Mouse (Mus musculus) skeletal muscle tissue, adult 2 months (tissue): ENCODE data around the gene Ptbp3.
"Not testable (repeated sequence)": the region's sequence is repeated elsewhere in the genome, so short reads cannot be mapped to it uniquely, and the experiment has no call there.

Source experiments
- DNase-seq: peaks from one replicate; pipeline ENCODE4 v3.0.0-alpha.2; 2012; ENCODE audit warnings: low read depth, low spot score

Ptbp3 gene

GRCm38 (mm10) chr4:59549175-59549976 is at the start of gene Ptbp3:
Ptbp3 (minus strand) TSS chr4:59549364.
- DNase-seq = peak; percentile 88

GRCm38 (mm10) chr4:59596556-59596955 is 47.4 kb upstream of the Ptbp3 start:
- DNase-seq = no peak

GRCm38 (mm10) chr4:59594614-59595013 is 45.5 kb upstream of the Ptbp3 start:
- DNase-seq = no peak

GRCm38 (mm10) chr4:59587872-59588226 is 38.7 kb upstream of the Ptbp3 start:
- no peak for DNase-seq

GRCm38 (mm10) chr4:59587215-59587871 is 38.2 kb upstream of the Ptbp3 start:
- no peak for DNase-seq

GRCm38 (mm10) chr4:59585097-59585496 is 35.9 kb upstream of the Ptbp3 start:
- peak; percentile 21 for DNase-seq

- no peak for DNase-seq
Observed at GRCm38 (mm10) chr4:59582186-59582585, 33.0 kb upstream of the Ptbp3 start.

- peak; percentile 100 for DNase-seq
Observed at GRCm38 (mm10) chr4:59581314-59582185, 32.4 kb upstream of the Ptbp3 start, which contains the start of gene Hsdl2. Hsdl2 (plus strand) TSS chr4:59581563.

- no peak for DNase-seq
Observed at GRCm38 (mm10) chr4:59580495-59581281, 31.5 kb upstream of the Ptbp3 start.

- DNase-seq = no peak
Observed at GRCm38 (mm10) chr4:59575184-59575958, 26.2 kb upstream of the Ptbp3 start.

- no peak for DNase-seq
Observed at GRCm38 (mm10) chr4:59572521-59573118, 23.5 kb upstream of the Ptbp3 start.

- not testable (repeated sequence) for DNase-seq
Observed at GRCm38 (mm10) chr4:59570519-59570918, 21.4 kb upstream of the Ptbp3 start.

- DNase-seq = peak; percentile 68
Observed at GRCm38 (mm10) chr4:59569538-59569937, 20.4 kb upstream of the Ptbp3 start.

- DNase-seq = no peak
Observed at GRCm38 (mm10) chr4:59567576-59568260, 18.6 kb upstream of the Ptbp3 start.

GRCm38 (mm10) chr4:59565571-59566188 is 16.5 kb upstream of the Ptbp3 start:
- DNase-seq = no peak

- DNase-seq = no peak
Observed at GRCm38 (mm10) chr4:59564128-59564527, 15.0 kb upstream of the Ptbp3 start.

GRCm38 (mm10) chr4:59560141-59560540 is 11.0 kb upstream of the Ptbp3 start:
- no peak for DNase-seq

GRCm38 (mm10) chr4:59558096-59558720 is 9.0 kb upstream of the Ptbp3 start:
- DNase-seq = no peak
